Mouse (Mus musculus) adrenal gland, postnatal 4 days (tissue): ENCODE data around the gene Hs6st3. TPM values are rescaled to one million over a fixed set of nuclear protein-coding genes. Genes with fewer than 3 reads are reported as not detected.
"Not testable (repeated sequence)": the region's sequence is repeated elsewhere in the genome, so short reads cannot be mapped to it uniquely, and the experiment has no call there.

Source experiments
- DNase-seq, 2 experiments: peaks; one replicate each; pipeline ENCODE4 v3.0.0; 2021 to 2022; ENCODE audit warnings: low spot score in 2 of 2, mixed read lengths in 2 of 2
- total RNA-seq, 2 experiments: library from RNA; stranded (reverse); gene quantifications; 2 replicates each; pipeline ENCODE4 v1.2.3; 2021

The Hs6st3 gene
- total RNA-seq, 2 experiments from 2014 or later, result 3.2 to 3.3 TPM

DNA sequence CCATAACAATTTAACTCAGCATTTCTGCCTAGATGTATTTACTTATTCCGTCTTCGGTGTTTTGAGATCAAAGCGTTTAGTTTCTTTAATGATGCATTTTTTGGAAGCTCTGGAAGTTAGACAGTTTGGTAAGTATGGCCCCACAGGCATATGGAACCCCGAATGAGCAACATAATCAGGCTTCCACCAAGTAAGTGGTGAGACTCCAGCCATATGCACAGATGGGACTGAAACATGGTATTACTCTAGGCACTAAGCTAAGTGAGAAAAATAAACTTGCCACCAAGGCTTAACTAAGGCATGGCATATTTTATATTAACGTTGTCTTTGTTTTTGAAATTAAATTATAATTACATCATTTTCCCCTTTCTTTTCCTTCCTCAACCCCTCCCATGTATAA lies 284.8 kb downstream of the Hs6st3 start:
- DNase-seq, result no peak

DNA sequence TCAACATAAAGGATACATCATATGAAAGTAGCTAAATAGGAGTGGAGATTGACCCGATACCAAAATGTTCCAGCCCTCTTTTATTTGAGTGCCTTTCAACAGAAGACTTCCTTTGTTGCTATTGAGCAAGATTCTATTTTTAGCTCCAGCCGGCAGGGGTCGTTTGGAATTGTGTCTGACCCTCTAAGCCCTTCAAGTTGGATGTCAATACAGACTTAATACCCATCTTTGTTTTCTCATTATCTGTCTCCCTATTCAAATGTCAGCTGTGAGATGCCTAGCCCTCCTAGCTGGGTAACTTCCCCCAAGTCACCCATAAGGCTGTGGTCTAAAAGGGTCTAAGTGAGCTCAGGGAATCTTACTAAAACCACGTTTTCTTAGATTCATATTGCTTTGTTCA lies 312.3 kb downstream of the Hs6st3 start:
- DNase-seq, result no peak

DNA sequence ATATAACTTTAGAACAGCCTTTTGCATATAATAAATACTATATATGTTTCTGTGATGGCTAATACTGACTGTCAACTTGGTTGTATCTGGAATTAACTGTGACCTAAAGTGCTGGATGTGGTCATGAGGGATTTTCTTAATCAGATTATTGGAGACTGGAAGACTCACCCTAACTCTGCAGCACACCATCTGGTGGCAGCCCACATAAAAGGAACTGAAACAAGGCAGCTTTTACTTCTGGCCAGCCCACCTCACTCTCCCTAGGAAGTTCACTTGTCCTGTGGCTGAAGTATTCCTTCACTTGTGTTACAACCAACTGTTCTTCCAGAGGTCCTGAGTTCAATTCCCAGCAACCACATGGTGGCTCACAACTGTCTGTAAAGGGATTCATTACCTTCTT lies 313.5 kb downstream of the Hs6st3 start:
- DNase-seq, result no peak

GRCm38 (mm10) chr14:119452382-119452781 lies 314.2 kb downstream of the Hs6st3 start:
- DNase-seq, result no peak

DNA sequence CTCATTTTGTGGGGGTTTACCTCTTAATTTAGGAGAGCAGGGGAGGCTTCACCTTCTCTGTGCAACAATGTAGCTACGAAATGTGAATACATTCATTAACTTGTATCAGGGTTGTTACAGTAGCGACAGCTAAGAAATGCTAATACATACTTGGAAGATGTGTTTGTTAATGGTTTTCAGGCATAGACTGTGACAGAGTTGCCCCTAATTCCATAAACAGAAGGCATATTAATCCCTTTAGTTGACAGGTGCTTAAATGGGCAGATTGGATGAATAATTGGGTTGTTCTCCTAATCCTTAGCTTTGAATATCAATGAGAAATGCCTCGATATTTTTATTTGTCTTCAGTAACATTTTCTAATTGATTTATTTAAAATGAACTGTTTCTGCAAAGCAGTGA lies 314.7 kb downstream of the Hs6st3 start:
- DNase-seq, result no peak

GRCm38 (mm10) chr14:119464308-119464707 lies 326.2 kb downstream of the Hs6st3 start:
- no peak for DNase-seq

DNA sequence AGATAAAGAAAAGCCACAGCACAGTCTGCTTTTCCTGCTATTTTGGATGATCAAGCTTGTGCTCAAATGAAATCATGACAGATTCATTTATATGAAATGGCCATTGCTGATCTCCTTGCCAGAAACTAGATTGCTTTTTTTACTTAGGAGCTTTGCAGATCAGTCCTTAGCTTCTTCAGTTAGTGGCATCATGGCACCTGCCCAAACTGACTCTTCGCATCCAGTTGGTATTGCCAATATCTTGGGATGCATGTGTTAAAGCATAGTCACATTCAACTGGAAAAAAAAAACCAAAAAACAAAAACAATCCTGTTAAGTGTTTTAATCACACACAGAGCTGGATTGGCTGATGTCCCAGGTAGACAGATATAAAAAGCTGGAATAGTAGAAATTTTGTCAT lies 326.7 kb downstream of the Hs6st3 start:
- no peak for DNase-seq

DNA sequence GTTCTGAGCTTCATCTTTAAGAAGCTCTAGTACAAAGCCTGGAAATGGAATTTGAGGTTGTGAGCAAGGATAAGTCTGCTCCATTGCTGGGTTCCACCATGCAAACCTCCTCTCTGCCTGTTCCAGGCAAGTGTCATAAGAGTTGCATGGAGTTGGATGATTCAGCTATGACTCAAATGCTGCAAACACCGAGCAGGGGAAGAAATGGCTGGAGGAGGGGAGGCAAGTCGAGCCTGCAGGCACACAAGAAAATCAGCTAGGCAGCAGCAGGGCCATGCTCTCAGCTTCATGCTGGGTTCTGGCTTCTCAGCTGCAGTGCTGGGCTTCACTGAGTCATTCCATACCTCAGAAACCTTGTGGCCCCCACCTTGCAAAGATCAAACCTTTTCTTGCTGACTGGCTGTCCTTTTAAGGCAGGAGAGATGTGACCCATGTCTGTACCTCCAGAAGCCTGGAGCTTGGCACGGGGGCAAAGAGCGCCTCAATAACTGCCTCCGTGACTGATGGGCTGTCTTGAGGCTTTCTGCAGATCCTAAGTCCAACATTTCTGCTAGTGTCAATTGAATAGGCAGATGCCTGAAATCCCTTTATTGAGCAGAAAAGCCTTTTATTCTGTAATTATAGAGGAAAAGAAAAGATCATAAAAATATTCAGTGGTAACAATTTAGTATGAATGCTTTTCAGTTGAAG lies 328.9 kb downstream of the Hs6st3 start:
- DNase-seq, result no peak

GRCm38 (mm10) chr14:119476582-119476981 lies 338.4 kb downstream of the Hs6st3 start:
- DNase-seq, result no peak

DNA sequence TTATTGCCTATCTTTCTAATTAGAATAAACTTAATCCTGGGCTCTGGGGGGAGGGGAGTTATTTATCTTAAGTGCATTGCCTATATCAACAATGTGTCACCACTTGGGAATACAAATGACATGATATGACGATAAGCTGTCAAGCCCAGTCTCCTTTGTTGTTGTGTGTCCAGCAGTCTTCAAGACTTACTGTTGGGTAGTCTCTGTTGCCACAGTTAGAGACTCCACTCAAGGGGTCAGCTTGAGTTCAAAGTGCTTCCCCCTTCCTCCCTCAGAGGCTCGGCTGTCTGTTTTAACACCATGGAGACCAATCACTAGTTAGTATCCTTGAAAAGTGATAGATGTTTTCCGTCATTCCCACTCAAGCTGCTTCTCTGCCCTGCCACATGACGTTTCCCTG lies 339.7 kb downstream of the Hs6st3 start:
- no peak for DNase-seq

GRCm38 (mm10) chr14:119488978-119489703 lies 351.0 kb downstream of the Hs6st3 start:
- no peak for DNase-seq

GRCm38 (mm10) chr14:119520632-119521031 lies 382.5 kb downstream of the Hs6st3 start:
- no peak for DNase-seq

DNA sequence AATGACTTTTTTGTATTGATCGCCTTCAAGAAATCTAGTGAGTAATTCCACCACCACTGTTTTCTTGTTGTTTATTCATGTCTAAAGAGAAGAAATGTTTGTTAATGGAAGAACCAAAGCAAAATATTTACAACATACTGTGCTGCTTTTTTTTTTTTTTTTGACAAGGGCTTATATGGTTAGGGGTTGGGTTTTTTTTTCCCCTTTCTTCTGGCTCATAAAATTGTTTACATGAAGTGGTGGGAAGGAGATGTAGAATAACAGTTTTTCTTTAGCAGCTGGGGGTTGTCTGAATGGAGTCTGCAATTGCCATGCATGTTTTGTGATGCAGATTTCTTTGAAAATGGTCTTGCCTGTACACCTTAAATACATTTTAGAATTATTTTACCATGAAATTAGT lies 382.9 kb downstream of the Hs6st3 start:
- no peak for DNase-seq

DNA sequence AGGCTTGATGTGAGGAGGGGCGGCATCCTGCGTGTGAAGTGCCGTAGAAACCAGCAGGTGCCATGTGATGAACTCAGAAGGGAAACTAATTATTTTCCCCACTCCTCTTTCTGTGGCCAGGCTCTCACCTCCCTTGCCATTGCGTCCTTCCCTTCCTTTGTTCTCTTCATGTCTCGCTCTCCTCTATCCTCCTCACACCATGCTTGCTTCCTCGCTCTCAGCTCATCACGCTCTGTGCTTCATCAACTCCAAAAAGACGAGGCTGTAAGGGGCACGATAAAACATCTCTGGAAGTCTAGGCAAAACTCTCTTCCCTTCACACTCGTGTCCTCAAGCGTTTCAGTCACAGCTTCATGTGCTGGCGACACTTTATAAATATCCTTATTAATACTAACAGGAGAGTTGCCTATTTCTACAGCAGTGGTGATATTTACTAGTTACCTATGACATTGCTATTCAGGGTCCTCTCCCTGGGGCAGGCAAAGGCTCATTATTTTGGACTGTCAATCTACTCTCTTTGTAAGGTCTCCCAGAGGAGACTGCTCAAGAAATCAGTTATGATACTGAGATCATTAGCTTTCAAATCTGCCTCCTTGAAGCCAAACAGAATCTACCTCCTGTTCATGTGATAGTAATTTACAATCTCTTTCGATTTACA lies 394.9 kb downstream of the Hs6st3 start:
- no peak for DNase-seq

- DNase-seq, result no peak
Observed at GRCm38 (mm10) chr14:119540505-119540904, 402.4 kb downstream of the Hs6st3 start.

- DNase-seq, result no peak
Observed at GRCm38 (mm10) chr14:119544596-119544995, 406.5 kb downstream of the Hs6st3 start.

DNA sequence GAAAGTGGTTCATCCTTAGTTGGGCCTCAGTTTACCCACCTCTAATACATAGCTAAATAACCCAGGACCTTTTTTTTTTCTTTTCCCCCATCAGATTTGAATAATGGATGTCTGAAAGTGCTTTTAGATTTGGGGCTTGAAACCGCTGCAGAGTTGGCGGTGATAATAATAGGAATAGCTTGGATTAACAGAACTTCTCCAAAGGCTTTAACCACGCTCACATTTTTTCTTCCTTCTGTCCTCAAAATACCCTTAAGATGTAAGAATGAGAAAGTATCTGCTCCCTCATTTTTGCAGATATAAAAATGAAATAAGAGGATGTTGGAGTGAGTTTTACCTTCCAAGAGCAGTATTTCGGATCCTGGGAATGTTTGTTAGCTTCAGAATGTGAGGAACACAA lies 420.2 kb downstream of the Hs6st3 start:
- DNase-seq, result no peak

DNA sequence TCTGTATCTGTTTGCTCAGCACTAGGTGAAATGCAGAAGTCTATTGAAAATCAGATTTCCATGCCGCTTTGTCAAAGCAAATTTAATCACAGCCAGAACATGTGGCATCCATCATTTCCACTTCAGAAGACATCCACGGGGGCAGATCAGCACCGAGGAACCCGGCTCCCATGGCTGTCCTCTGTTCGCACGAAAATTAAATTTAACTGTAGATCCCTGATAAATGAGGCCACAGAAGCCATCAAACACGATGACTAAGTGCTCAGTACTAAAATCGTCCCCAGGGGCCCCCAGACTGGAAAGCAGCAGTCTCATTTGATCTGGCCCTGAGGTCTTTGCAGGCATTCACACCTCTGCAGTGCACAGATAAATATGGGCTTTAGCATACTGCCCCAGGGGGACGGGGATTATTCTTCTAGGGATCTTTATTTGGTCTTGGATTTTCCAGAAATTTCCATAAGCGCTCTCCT lies 443.9 kb downstream of the Hs6st3 start:
- no peak for DNase-seq

- no peak for DNase-seq
Observed at GRCm38 (mm10) chr14:119585069-119585468, 446.9 kb downstream of the Hs6st3 start.

DNA sequence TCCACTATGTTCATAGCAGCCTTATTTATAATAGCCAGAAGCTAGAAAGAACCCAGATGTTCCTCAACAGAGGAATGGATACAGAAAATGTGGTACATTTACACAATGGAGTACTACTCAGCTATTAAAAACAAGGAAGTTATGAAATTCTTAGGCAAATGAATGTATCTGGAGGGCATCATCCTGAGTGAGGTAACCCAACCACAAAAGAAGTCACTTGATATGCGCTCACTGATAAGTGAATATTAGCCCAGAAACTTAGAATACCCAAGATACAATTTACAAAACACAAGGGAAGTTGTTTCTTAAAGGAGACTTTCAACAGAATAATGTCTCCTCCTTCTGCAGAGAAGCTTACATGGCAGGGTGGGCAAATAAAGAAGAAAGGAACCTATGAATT lies 449.2 kb downstream of the Hs6st3 start:
- not testable (repeated sequence) for DNase-seq

- DNase-seq, result no peak
Observed at GRCm38 (mm10) chr14:119604327-119604726, 466.2 kb downstream of the Hs6st3 start.

DNA sequence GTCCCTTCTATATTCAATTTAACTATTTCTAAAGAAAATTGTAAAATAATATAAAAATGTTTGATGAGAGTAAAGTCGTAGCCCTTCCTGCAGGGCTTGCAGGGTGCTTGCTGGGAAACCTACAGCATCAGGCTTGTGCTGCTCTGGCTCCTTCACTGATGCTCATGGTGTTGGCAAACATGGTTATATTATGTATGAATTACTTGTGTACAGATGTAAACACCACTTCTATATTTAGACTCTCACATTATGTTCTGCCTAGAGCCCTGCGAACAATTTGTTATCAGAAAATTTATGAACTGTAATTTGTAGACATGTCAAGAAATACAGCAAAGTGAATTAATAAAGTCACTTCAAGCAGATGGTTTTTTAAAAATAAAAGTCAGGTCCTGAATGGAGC lies 474.7 kb downstream of the Hs6st3 start:
- DNase-seq, result no peak
